Mouse (Mus musculus): ENCODE data around the gene Fbf1.

Fbf1 gene

DNA sequence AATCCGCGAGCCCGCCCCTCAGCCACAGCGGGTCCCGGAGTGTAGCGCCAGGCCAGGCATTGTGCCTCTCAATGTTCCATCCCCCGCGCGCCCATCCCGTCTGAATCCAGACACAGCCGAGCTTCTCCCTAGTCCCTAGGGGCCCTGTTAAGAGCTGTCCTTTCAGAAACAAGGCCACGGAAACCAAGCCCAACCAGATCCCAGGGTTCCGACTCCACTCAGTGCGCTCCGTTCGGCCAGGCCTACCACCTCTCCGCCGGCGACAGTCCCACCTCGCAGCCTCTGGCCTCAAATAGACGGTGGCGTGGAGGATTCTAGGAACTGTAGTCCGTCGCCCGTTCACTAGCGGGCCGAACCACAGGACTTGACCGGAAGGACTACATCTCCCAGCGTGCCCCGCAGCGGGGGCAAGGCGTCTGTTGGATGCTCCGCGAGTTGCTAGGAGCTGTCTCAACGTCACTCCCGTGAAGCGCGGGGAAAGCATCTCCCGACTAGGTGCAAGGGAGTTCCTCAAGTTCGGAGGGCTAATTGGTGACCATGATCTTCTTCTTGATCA, at the start of gene Fbf1:
TSS of gene Fbf1 (minus strand) at position 283 of the 556 bp plus-strand sequence.
- peak; percentile 98 for DNase-seq

DNA sequence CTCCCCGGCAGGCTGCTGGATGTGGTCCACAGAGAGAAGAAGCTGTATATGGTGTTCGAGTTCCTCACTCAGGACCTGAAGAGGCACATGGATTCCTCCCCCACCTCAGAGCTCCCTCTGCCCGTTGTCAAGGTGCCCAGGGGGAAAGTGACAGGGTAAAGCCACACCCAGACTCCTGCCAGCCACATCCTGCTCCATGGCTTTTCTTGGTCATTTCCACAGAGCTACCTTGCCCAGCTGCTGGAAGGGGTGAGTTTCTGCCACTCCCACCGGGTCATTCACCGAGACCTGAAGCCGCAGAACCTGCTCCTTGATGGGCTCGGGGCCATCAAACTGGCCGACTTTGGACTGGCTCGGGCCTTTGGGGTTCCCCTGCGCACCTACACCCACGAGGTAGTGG, 48.6 kb upstream of the Fbf1 start:
- no peak for DNase-seq

DNA sequence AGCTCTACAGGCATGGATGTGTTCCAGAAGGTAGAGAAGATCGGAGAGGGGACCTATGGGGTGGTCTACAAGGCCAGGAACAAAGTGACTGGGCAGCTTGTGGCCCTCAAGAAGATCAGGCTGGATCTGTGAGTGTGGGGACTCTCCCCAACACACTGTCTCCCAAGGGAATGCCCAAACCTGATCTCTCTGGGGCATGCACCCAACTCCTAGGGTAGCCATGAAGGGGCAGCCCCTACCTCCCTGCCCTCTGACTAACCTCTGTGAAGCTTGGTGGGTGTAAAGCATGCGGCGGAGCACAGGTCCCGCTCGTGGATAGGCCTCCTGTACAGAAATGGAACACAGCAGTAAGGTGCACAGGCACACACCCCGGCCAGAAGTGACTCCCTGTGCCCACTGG, 48.0 kb upstream of the Fbf1 start:
- DNase-seq = no peak

DNA sequence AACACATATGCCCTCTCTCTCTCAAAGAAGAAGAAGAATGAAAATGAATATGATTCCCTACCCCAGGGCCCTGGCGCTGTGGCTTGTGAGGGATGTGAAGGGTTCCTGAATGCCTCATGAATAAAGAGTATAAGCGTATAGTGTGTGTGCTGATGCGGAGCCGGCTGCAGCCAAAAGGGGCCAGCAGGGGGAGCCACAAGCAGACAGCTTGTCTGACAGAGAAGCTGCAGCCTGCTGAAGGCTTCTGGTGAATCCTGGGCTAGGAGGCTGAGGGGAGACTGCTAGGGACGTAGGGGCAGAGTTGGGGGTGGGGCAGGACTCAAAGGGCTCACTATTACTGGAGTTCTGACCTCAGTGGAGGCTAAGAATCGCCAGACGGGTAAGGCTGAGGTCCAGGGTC, 47.2 kb upstream of the Fbf1 start:
- DNase-seq = peak; percentile 23 to 66

DNA sequence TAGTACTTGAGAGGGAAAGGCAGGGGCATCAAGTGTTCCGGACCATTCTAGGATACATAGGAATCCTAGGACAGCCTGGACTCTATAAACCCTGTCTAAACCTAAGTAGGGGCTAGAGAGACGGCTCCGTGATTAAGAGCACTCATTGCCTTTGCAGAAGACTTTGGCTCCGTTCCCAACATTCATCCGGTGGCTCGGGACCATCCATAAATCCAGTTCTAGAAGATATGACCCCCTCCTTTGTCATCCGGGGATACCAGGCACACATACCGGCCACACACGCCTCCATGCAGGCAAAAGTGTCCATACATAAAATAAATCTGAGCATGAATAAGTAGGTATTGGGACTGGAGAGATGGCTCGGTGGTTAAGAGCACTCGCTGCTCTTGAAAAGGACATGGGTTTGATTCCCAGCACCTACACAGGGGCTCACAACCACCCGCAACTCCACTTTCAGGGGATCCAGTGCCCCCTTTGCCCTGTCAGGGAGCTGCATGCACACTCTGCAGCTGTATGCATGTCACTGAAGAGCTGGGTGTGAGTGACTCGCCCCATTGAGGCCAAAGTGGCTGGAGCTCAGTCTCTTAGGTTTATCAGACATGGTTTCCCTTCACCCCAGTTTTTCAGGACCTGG, 46.0 kb upstream of the Fbf1 start:
- DNase-seq = no peak

DNA sequence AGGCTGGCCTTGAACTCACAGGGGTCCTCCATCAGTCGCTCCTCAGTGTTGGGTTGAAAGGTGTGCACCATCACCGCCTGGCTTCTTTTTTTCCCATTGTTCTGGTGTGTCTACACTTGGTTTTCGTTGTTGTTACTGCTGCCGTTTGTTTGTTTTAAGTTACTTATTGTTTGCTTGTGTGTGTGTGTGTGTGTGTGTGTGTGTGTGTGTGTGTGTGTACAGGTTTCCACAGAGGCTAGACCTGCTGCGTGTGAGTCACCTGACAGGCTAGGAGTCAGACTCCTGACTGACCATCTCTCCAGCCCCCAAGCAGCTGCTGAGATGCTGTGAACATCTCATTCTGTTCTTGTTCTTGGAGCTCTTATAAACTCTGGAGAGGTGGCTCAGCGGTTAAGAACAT, 44.9 kb upstream of the Fbf1 start:
- DNase-seq = no peak

DNA sequence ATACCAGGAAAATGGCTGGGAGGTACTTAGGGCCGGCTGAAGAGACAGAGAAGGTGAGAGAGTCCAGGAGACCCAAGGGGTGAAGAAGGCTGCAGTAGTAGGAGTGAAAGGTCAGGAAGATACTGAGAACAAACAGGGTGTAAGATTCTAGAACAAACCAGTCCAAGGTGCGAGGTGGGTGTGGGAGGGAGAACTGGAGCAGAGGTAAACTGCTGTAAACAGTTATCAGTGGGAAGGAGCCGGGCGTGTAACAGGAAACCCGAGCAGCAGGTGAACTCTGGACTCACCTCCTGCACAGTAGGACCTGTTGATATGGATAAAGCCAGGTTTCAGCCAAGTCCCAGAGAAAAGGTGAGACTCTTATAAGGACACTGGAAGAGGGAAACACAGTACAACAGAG, 42.7 kb upstream of the Fbf1 start:
- no peak for DNase-seq

DNA sequence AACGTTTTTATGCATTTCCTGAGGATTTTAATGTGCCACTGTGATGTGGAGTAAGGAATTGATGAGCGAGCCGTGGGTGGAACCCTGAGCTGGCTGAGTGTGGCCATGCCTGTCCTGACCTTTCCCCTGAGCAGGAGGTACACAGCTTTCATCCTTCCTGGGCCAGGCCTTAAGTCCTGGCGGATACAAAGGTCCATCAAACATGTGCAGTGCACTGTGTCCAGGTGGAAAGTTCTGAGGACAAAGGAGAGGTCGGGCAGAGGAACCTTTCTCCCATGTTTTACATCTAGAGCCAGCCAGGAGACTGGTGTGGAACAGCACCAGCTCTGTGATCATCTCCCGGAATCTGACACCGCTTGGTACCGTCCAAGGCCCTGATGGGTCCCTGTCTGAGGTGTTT, 41.3 kb upstream of the Fbf1 start:
- no peak for DNase-seq

DNA sequence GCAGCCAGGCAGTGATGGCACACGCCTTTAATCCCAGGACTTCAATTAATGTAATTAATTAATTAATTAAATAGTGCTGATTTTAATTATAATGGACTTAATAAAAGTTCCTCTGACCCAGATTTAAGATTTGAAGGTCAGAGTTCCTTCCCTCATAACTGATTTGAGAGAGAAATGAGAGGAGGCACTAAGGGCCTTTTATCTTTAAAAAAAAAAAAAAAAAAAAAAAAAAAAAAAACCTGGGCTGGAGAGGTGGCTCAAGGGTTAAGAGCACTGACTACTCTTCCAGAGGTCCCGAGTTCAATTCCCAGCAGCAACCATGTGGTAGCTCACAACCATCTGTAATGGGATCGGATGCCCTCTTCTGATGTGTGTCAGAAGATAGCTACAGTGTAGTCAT, 40.7 kb upstream of the Fbf1 start:
- no peak for DNase-seq

DNA sequence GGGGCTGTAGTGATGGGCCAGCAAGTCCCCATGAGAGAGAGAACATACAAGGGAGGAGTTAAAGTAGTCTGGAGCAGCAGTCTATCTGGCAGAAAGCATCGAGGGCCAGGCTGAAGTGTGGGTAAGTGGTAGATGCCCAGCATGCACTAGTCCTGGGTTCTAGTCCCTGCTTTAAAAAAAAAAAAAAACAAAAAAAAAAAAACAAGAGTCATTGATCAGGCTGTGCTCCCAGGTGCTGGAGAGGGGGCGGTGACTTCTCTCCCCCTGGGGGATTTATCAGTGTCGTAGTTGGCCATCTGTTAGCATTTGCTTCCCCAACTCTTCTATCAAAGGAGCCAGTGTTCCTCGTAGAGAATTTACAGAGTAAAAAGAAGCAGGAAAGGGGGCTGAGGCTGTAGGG, 38.7 kb upstream of the Fbf1 start:
- no peak for DNase-seq

DNA sequence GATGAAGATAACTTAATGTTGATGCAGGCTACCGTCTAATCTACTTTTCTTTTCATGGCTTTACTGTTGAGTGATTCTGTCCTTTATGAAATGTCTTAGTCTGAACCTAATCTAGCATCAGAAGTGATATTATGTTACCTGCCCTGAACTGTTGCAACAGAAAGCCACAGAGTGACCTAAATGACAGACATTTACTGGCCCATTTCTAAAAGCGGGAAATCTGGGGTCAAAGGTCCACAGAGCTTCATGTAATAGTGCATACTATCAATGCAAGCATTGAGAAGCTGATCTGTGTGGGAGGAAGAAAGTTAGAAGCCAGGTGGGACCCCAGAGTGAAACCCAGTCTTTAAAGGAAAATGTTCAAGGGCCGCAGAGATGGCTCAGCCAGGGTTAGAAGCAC, 35.2 kb upstream of the Fbf1 start:
- DNase-seq = no peak

DNA sequence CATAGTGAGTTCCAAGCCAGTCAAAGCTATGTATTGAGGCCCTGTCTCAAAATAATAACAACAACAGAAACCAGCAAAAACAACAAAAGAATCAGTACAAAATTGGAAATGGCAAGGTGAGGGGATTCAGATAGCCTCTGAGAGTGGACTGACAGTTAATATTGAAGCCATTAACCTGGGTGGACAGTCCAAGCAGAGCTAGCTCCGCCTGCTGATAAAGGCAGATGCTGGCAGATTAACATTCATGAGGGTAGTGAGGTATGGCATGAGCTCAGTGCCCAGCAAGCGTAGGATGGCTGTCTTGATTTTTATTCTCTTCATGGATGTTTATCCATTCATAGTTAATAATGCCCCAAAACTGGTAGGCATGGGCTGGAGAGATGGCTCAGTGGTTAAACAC, 33.2 kb upstream of the Fbf1 start:
- DNase-seq = no peak

DNA sequence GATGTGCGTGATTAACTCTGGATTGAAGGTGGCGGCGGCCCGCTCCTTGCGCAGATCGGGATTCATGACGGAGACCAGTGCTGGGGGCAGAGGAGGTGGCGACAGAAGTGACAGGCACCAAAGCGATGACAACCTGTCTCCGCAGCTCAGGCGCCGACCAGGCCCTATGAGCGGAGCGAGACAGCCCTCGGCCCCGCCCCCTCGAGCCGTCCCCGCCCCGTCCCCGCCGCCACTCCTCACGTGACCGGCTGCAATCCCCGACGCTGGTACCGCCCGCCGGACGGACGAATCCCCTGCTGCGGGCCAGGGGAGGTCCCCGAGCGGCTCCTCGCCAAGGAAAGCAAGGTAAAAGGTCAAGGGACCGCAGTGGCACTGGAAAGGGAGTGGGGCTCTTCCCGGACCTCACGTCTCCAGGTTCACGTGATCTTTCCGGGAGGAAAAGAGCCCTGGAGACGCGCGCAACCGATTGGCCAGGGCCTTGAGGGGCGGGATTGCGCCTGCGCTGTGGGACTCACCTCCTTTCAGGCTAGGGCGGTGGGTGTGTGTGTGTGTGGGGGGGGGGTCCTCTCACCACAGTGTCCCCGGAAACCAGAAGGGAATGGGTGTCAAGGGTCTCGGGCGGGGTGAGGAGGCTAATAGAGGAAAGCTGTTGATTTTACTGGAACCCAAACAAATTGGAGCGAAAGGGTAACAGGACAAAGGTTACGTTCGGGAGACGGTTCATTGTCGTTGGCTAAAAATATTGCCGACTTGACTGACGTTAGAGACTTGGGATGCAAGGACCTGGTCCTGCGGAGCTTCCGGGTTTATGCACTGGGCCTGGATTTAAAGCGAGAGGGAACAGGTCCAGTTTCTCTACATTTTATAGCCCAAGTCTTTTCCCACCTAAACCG, 30.9 kb upstream of the Fbf1 start, which contains the start of the genes Ten1 and Acox1:
TSS of gene Ten1 (plus strand) at position 217 of the 893 bp plus-strand sequence.
TSS of gene Acox1 (minus strand) at position 407 of the 893 bp plus-strand sequence.
- peak; percentile 98 for DNase-seq

DNA sequence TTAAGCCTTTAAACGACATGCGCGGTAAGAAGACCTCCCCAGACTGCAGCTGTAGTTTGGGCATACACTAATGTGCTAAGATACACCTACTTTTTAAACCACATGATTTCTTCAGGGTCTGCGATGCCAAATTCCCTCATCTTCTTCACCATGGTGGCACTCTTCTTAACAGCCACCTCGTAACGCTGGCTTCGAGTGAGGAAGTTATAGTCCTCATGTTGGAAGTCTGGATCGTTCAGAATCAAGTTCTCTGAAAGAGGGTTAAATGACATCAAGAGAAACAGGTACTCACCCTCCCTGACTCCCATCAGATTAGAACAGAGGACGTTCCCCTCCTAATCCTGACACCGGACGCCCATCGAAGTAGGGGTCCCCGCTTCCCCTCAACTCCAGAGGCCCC, 30.2 kb upstream of the Fbf1 start:
- no peak for DNase-seq

DNA sequence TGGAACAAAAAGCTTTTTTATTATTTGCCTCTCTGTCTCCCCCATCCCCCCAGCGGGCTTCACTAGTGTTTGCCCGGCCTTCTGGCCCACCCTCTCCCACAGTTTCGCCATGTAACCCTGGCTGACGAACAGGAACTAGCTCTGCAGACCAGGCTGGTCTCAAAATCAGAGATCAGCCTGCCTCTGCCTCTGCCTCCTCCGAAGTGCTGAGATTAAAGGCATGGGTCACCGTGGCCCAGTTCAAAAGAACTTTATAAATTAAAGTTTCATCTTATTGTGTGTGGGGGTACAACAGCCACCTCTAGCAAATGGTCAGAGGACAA, 29.6 kb upstream of the Fbf1 start:
- DNase-seq = no peak

DNA sequence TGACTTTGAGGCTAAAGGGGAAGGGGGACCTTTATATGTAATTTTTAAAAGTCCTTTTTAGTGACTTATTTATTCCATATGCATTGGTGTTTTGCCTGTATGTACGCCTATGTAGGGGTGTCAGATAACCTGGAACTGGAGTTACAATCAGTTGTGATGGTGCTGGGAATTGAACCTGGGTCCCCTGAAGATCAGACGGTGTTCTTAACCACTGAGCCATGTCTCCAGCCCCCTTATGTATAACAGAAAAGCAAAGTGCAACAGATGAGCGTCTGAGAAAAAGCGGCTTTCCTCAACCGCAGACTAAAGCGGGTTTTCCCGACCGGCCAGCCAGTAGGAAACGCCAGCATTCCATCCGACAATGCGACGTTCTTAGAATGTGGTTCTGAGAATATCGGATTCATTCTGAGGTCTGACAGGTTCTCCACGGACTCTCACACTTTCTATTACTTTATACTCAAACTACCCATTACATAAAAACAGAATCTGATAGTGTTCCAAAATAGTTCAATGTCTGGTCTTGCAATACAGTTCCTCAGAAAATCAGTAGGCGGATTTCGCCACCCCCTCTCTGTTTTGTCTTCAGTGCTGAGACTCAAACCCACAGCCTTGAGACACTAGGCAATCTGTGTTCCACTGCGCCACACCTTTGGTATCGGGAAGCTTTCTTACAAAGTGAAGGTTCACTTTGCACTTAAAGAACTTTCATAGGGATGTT, 29.1 kb upstream of the Fbf1 start:
- DNase-seq = no peak

DNA sequence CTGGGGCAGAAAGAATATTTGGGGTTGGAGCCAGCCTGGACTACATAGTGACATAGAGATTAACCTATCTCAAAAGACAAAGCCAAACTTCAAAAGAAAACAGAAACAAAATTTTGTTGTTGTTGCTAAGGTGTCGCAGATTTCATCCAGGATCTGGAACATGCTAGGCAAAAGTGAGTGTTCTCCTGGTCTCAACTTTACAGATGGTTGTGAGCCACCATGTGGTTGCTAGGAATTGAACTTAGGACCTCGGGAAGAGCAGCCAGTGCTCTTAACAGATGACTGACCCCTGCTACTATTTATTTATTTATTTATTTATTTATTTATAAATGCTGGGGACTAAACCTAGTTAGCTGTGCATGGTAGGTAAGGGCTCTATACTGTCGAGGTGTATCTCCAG, 28.4 kb upstream of the Fbf1 start:
- no peak for DNase-seq

DNA sequence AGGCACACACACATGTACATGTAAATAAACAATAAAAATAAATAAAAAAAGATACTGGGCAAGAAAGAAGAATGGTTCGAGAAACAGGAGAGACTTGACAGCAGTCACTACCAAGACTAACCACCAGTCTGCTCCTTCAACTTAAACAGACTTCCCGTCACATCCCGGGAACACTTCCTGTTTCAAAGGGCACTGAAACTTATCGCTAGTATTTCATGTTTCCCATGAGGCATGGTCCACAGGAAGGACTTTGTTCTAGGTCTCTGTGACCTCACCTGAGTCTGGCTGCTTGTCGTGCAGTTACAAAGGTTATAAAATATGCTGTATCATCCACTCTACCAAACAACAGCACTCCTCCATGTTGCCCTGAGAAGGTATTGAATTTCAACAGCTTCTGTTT, 27.3 kb upstream of the Fbf1 start:
- DNase-seq = no peak

DNA sequence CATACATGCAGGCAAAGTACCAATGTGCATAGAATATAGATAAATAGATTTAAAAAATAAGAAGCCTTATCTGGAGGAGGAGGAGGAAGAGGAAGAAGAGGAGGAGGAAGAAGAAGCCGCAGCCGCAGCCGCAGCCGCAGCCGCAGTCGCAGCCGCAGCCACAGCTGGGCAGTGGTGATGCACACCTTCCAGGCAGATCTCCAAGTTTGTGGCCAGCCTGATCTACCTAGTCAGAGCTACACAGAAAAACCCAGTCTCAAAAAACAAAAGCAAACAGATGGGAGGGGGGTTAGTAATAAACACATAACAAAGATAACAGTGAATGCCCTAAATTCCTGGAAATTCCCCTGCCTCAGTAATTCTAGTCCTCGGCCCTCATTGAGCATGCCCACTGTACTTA, 26.7 kb upstream of the Fbf1 start:
- no peak for DNase-seq

DNA sequence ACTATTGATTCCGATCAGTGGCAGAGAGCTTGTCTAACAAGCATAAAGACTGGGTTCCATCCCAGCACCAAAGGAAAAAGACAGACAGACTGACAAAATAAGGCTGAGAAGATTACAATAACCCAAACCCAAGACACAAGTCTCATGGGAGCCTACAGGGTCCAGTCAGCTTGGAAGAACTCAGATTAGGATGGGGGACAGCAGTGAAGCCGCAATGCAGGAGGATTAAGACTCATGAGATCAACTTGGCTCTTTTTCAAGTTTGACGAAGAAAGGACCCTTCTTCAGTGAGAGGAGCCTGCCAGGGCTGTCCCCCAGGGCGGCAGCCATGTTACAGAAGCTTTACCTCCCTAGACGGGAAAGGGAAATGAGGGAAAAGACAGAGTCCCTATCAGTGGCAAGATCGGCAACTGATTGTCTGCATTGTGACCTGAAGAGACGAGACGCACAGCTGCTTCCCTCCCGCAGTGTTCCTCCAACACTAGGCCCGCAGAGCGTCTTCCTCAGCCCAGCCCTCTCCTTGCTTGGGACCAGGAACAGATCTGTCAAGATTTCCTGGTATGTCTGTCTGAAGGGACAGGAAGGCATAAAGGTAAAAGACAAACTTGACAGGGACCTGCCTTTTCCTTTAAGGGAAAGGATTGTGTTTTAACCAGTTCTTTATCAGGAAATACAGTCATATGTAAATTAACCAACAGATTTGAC, 19.4 kb upstream of the Fbf1 start:
- no peak for DNase-seq

DNA sequence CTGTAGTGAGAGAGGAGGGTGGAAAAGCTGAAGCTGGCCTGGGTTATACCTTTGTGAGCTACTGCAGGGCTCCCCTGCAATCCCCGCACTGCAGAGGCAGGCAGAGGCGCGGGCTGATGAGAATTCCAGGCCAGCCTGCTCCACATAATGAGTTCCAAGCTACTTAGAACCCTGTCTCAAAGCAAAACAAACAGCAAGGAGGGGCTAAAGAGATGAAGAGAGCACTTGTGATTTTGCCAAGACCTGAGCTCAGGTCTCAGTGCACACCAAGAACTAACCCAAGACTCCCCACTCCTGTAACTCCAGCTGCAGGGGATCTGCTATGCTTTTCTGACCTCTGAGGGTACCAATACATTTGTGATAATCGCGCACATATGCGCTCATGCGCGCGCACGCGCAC, 18.4 kb upstream of the Fbf1 start:
- no peak for DNase-seq

DNA sequence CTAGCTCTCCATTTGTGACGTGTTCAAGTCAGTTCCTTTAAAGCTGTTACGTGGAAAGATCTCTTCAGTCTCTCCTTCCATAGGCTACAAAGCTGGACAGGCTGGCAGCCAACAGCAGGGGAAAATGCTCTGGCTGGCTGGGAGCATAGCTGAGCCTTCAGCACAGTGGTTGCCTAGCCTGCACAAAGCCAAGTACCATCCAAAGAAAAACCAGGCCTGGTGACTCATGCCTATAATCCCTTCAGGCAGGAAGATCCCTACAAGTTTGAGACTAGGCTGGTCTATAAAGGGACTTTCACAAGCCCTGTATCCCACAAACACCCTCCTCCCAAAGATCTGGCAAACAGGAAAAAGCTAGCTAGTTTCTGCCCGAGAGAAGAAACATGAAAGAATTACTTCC, 17.9 kb upstream of the Fbf1 start:
- peak in 1 of 2 experiments; percentile 26 for DNase-seq

All from cerebellum, postnatal 14 days (tissue).